Mouse (Mus musculus) frontal cortex, postnatal 14 days (tissue): ENCODE measurements around the gene Wfdc6a.
"Not testable (repeated sequence)": the region's sequence is repeated elsewhere in the genome, so short reads cannot be mapped to it uniquely, and the experiment has no call there.

Experiments used
- DNase-seq, 2 experiments: peaks; one replicate each; pipeline ENCODE4 v3.0.0; 2022; ENCODE audit warnings: low spot score in 2 of 2

Gene Wfdc6a

DNA sequence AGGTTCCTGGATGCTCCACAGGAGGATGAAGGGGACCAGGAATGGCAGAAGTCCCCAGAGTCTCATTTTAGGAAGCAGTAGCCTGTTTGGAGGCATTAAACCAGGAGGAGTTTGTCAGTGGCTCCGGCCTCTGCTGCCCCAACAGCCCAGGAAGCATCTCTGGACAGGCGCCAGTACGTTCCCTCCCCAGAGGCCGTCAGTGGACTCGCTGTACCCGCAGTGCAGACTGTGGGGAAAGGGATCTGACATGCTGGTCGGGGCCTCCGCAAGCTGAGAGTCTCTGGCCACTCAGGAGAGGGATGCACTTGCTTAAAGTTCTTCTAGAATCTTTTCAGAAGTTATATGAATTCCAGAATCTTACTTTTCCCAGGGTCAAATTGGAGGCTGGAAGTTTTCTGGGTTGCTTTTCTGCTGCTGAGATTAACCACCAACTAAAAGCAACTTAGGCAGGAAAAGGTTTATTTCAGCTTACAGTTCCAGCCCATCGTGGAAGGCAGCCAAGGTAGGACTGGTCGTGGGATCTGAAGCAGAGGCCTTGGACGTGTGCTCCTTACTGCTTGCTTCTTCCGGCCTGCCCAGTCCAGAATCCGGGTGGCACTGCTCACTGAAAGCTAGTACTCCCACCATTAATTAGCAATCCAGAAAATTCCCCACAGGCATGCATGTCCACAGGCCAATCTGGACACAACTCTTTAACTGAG is at the start of gene Wfdc6a:
Wfdc6a (minus strand) TSS at position 423 of the 701 bp plus-strand sequence.
- not testable (repeated sequence) for DNase-seq

DNA sequence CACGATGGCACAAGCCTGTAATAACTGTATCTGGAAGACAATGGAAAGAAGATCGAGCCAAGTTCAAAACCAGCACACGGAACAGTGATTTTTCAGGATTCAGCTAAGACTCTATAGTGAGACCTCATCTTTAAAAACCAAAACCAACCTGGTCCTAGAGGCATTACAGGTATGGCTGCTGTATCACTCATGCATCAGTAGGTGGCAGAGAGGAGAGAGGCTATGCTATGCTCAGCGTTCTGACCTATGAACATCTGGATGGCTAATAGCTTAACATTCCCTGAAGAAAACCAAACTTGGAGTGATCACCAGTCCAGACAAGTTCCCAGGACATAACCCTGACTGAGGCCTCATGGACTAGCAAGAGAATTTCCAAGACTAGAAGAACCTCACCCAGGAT is 36.5 kb upstream of the Wfdc6a start:
- no peak for DNase-seq

DNA sequence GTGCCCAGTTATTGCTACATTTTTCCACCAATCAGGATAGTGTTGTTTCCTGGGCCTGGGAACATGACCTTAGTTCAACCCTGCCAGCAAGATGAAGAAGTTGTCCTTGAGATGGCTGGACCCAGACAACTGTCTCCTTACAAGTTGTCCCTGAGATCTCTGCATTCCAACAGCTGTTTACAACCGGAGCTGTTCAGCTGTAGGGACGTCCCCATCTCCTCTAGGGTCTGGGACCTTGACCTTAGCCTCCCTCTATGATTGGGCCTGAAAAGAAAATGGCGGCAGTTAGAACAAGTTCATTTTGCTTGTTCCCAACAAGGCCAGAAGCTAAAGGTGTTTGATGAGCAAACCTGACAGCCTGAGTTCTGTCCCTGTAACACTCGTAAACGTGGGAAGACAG is 33.8 kb upstream of the Wfdc6a start:
- no peak for DNase-seq

DNA sequence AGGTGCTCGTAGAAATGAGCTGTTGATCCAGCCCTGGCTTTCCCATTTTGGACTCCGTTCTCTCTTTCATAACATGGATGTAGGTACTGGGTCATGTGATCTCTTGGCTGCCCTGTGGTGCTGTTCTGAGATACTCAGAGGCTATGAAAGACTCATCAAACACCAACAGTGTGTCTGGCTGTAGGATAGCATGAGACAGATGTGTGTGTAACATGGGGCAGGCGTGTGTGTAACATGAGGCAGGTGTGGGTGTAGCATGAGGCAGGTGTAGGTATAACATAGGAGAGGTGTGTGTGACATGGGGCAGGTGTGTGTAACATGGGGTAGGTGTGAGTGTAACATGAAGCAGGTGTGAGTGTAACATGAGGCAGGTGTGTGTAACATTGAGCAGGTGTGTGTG is 30.1 kb upstream of the Wfdc6a start:
- DNase-seq = no peak

DNA sequence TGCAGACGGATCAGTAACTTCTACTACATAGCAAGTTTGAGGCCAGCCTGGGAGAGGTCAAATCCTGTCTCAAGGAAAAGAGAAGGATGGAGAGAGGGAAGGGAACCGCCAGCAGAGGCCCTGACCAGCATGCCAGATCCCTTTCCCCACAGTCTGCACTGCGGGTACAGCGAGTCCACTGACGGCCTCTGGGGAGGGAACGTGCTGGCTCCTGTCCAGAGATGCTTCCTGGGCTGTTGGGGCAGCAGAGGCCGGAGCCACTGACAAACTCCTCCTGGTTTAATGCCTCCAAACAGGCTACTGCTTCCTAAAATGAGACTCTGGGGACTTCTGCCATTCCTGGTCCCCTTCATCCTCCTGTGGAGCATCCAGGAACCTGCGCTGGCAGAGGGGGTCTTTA is 28.2 kb upstream of the Wfdc6a start, which contains the start of the genes Wfdc6b and Wfdc8:
Wfdc6b (plus strand) TSS at position 52 of the 400 bp plus-strand sequence.
Wfdc8 (minus strand) TSS at position 156 of the 400 bp plus-strand sequence.
- DNase-seq = not testable (repeated sequence)

DNA sequence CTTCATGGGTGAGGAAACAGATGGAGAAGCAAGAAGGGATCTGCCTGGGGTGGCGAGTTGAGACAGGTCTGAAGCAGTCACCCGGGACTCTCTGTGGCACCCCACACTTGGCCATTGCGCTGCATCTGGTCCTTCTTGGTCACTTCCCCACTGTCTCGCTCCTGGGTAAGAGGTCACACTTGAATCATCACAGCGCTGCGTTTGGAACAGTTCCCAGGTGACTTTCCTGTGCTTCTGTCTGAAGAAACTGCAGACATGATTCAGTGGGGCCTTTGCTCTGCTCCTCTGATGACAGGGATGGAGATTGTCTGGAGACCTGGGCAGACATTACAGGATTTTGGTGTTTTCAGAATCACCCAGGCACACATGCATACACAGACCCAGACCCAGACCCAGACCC is 23.5 kb upstream of the Wfdc6a start:
- DNase-seq = no peak

DNA sequence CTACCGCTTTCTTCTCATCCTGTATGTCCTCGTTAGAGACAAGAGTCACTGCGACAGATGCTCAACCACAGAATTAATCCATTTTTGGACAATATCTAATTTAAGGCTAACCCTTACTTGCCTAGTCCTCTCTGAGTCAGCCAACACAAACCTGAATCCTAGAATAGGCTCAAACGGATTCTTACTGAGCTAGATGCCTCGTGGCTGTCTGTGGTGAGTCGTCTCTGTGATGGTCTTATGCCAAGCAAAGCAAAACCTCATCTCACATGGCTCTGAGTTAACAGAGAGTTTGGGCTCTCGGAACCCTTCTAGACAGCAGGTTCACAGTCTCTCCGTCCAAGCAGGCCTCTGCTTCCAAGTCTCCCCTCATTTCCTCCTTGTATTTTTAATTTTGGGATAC is 19.2 kb upstream of the Wfdc6a start:
- DNase-seq = no peak

DNA sequence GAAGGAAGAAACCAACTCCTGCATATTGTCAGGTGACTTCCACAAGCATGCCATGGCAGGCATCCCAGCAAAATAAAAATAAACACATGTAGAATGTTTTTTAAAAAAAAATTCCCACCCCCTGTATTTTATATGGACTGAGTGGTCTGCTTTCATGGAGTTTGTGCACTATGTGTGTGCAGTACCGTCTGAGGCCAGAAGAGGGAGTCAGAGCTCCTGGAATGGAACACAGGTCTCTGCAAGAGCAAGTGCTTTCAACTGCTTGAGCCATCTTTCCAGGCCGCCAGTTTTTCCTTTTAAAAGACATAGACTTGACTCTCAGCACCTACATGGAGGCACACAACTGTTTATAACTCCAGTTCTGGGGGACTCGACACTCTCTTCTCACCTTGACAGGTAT is 18.2 kb upstream of the Wfdc6a start:
- no peak for DNase-seq

DNA sequence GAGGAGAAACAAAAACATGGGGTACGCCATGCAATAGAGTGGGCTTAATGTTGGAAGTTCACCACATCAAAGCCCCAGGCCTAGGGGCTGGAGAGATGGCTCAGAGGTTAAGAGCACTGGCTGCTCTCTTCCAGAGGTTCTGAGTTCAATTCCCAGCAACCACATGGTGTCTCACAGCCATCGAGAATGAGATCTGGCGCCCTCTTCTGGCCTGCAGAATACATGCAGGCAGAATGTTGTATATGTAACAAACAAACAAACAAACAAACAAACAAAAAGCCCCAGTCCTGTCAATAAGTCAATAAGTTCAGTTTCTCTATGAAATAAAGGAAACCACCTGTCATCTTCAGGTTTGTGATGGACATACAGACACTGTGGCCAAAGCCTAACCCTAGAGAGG is 14.9 kb upstream of the Wfdc6a start:
- no peak for DNase-seq

DNA sequence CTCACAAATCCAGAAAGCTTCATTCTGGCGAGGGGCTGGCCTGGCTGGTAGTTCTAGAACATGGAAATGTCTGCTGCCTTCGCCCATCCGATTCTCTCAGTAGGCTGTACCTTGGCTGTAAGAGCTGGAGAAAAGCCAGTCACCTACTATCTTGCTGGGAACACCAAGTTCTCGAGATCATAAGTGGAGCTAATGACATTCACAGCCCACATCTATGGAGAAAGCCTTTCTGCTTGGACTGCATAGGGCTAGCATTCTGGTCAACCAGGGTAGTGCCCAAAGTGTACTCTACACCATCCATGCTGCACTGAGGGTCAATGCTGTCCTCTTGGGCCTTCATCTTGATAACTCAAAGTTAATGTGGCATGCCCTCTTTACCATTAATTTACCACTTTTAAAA is 8.2 kb upstream of the Wfdc6a start, which contains the start of gene Eppin:
Eppin (minus strand) TSS at position 101 of the 400 bp plus-strand sequence.
- DNase-seq = no peak

DNA sequence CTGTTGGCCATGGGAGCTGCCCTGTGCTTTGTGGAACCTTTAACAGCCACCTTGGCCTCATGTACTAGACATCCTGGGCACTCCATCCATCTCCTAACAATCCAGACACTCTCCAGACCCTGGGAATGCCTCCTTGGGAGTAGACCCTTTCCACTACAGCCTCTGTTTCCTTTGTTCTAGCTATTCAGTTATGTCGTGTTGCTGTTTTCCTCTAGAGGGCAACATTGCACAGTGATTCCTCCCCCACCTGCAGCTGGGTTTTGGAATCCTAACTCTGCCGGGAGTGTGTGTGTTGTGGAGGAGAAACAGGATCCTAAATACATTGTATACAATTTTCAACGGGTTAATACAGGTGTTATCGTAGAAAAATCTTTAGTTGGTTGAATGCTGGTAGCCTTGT is 6.8 kb upstream of the Wfdc6a start:
- DNase-seq = peak in 1 of 2 experiments; percentile 7

DNA sequence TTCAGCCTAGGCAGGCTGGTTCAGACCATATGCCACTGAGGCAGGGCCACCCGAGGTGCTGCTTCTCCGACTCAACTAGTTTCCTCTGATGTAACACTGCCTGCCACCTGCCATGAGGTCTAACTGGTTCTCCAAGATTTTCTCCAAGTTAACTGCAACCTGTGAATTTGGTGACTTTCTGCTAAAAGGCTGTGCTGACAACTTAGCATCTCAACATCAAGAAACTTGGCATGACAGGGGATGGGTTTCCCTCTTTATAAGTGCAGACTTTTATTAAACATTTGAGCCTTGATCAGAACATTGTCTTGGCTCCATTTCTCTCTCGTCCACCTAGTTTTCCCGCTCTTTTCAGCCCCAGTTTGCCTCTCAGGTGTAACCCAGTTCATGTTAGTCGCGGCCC is 11.9 kb downstream of the Wfdc6a start, which contains the start of gene Spint3:
Spint3 (minus strand) TSS at position 101 of the 400 bp plus-strand sequence.
- DNase-seq = not testable (repeated sequence)

DNA sequence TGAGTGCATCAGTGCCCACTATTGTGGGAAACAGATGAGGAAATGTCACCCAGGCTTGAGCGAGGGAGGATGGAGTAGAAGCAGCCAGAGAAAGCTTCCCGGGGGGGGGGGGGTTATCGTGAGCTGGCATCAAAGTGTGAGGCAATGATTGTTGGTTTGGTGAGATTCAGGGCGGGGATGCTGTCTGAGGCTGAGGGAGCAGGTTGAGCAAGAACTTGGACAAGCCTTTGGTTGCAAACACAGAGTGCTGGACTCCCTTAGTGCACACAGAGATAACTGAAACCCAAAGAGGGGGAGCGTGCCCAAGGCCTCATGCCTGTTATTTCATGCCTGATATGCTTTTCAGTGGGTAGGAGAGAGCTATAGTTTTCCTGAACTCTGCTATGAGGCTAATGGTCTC is 17.8 kb downstream of the Wfdc6a start:
- no peak for DNase-seq

DNA sequence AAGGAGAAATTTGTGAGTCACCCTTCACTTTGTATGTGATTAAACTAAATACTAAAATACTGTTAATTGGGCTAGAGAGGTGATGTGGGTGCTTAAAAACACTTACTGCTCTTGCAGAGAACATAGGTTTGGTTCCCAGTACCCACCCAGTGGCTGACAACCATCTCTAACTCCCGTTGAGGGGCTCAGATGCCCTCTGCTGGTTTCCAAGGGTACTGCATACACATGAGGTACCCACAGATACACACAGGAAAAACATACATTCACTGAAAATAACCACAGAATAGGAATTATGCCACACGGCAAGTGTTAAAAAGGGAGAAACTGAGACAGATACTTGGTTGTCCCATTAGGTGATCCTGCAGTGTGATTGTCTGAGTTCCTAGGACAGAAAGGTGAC is 18.2 kb downstream of the Wfdc6a start:
- no peak for DNase-seq

DNA sequence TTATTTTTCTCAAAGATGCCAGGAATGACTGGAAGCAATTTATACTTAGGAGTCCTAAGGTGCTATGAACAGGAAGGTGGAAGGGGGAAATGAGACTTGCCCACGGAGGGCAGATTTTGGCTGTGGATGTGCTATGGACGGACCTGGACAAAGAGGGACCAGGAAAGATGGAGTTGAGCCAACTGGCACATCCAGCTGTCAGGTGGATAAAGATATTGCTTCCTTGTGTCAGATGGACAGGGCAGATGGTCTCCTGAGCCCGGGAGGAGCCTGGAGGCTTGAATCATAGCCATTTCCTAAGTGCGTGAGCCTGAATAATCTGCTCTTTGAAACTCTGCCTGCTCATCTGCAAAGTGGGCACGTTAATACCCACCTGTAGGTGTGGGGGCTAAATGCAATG is 20.9 kb downstream of the Wfdc6a start:
- no peak for DNase-seq

DNA sequence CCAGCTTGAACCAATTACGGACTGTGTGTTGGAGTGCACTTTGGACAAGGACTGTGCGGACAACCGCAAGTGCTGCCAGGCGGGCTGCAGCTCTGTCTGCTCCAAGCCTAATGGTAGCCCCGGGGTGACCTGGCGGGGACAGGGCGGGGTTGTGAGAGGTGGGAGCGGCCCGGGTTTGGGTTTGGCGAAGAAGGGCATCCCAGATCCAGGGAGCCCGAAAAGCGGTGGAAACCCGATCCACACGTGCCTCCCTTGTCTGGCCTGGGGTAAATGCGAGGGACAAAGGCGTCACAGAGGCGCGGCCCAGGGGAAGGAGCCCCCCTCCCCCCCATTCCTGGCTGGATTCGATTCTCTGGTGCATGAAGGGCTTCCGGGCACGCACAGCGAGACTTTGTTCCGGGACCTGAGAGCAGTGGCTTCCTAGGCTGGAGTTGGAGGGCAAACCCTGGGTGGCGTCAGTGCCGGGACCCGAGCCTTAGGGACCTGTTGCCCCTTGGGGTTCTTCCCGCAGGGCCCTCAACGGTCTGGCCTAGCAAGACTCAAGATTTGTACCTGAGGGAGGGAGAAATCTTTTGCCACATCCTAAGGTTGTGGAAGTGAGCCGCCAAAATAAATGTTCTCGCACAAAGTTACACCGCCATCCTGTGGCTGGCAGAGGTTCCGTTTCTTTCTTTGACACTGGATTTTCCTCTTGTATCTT is 21.8 kb downstream of the Wfdc6a start:
- peak; percentile 24 to 40 for DNase-seq

DNA sequence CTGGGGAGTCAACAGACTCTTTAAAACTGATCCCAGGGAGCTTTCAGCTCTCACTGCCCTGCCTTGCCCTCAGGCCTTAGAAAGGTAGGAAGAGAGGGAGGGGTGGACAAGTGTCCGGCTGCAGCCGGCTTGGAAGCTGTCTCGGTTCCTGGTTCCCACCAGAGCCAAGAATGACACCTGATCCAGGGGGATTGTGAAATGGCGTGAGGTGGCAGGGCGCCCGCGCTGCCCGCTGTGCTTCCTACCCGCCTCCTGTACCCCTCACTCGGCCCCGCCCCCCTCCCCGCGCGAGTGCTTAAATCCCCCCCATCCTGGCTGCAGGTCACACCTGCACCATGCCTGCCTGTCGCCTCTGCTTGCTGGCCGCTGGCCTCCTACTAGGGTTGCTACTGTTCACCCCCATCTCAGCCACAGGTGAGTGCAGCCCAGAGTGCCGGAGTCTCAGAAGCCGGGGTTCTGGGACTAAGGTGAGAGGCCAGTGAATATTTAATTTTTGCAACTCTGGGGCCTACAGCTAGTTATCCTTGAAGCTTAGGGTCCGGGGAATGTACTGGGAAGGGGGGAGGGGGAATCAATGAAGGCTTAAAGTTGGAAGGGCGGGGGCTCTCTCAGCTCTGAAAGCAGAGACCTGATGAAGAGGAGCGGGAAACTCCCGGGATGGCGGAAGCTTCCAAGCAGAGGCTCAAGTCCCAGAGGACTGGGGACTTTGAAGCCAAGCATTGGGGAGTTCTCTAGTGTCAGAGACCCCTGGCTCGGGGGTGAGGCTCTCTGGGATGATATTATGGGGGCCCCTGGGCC is 22.7 kb downstream of the Wfdc6a start, which contains the start of gene Wfdc2:
Wfdc2 (plus strand) TSS at position 23 of the 798 bp plus-strand sequence.
- no peak for DNase-seq

DNA sequence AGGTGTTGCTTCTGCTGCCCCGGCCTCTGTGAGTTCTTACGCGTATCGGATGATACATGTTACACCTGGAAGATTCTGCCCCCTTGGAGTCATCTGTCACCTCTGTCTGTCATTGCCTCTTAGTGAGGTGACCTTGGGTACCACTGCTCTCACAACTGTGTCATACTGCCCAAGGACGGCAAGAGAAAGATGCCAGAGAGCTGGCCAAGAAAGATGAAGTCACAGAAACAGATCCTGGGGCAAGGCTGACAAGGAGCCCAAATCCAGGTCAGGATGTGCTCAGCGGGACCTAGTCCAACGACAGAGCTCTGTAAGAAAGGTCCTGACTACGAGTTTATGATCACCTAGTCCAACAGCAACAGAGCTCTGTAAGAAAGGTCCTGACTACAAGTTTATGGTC is 25.1 kb downstream of the Wfdc6a start:
- DNase-seq = no peak

DNA sequence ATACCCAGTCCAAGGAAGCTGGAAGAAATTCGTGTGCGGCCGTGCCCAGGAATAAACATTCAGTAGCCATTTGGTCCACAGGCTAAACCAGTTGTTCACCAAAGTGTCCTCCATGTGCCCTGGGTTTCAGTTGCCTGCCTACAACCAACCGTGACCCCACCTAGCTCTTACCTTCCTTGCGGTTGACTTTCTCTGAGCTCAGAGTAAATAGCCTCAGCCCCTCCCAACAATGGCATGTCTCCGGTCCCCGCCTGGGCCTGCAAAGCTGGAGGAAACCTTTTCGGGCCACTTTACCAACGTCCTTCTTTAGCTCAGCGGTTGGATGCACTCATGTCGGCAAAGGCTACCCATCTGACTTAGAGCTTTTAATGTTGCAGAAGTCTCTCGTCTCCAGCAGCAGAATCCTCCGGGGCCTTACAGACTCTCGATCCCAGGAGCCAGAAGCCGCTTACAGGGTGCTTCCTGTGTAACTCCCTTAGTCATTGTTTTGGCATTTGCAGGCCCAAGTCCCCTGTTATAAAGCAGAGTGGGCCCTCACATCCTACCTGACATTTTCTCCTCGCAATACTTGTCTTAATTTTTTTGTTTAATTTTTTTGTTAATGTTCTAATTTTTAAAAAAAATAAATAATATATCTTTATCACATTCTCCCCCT is 26.1 kb downstream of the Wfdc6a start:
- DNase-seq = no peak

DNA sequence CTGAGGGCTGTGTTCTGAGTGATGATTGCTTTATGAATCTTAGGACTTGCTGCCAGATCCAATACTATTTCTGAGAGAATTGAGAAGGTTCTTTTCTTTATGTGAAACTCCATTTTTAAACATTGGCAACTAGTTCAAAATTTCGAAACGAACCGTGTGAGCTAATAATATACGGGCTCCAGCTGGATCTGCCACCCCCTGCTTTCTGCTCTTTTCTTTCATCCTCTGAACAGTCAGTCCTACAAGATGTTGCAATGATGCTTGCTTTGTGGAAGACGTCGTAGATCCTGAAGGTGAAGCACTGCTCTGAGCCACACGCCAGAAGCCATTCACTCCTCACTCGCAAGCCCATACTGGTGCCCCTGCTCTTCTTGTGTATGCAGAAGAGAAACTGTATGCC is 26.8 kb downstream of the Wfdc6a start:
- DNase-seq = peak; percentile 16 to 27

DNA sequence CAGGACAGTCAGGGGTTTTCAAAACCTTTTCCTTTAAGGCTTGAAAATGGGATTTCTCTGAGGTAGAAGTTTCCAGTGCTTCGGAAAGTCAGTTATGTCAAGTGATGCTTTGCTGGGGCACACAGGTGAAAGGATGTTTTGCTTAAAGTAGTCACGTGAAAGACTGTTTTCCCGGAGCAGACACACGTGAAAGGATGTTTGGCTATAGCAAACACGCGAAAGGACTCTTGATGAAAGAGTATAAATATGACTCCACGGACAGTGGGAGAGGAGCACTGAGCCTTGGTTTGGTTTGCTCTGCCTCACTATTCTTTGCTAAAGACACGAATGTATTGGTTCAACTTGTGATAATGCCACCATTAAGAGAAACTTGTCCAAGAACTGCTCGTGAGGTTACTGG is 33.7 kb downstream of the Wfdc6a start:
- DNase-seq = no peak

DNA sequence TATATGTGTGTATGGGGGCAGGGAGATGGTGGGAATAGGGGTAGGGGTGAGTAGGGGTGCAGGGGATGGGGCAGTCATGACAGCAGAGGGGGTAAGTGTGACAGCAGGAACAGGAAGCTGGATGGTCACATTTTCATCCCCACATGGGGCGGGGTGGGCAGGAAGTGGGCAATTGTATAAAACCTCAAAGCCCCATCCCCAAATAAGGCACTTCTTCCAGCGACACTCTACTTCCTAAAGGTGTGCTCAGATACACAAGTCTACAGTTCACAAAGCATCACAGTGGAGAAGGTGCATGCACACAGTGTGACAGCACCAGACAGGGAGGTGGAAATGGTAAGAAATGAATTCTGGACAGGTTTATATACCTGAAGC is 34.4 kb downstream of the Wfdc6a start:
- no peak for DNase-seq
